Mouse (Mus musculus) megakaryocyte, adult 5-6 weeks (primary cell): Measurements from ENCODE around the gene Gm3127. TPM values are rescaled to one million over a fixed set of nuclear protein-coding genes. Genes with fewer than 3 reads are reported as not detected.
"Not testable (repeated sequence)": the region's sequence is repeated elsewhere in the genome, so short reads cannot be mapped to it uniquely, and the experiment has no call there.

Experiments
- ATAC-seq: 2 replicates; pipeline ENCODE4 v1.8.0; 2016; ENCODE audit warnings: mild to moderate bottlenecking, inconsistent platforms; ENCODE audit not compliant: poor library complexity, severe bottlenecking
- total RNA-seq, 2 experiments: library from RNA; stranded (forward) in 1 of 2; stranded (reverse) in 1 of 2; fragments of 153-499, 151-499 nt in 1 of 2; fragments of 221-1000, 200-1000 nt in 1 of 2; gene quantifications; 2 replicates each; pipeline versions ENCODE4 v1.2.3 to v1.2.4; 2015 to 2017

Gene Gm3127
- not detected in 2 replicates for total RNA-seq (2015)
- total RNA-seq (2017) = not detected in 2 replicates

DNA sequence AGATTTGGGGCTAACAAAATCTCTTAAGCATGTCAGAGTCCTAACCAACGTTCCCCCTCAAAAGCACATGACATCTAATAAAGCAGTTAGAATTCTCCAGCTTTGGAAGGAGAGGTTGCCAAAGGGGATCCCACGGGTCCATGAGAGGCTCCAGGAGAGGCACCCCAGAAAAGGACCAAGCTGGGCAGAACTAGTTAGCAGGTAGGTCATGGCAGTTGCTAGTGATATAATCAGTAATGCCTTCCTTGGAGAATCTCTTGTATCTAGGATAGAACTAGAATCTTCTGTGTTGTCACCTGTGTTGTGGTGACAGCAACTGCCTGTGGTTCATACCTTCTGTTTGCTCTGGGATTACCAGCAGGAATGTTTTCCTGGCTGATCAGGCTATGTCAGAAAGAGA lies at the start of gene Gm3127:
TSS of gene Gm3127 (plus strand) at position 301 of the 400 bp plus-strand sequence.
- ATAC-seq = not testable (repeated sequence)

DNA sequence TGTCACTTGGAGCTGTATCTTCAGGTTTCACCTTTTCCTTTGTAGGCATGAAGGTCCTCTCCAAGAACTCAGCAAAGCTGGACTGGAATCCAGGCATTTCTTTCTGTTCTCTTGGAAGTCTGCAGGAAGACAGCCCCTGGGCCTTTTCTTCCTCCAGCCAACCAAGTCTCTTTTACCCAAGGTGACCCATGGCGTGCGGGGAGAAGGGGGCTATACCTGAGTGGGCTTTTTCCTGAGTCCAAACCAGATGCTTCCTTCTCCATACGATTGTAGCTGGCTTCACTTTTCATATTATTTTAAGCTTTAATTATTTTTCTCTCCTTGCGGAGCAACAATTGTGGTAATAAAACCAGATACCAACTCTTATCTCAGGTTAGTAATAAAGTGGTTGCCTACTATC lies 23.2 kb upstream of the Gm3127 start:
- not testable (repeated sequence) for ATAC-seq

DNA sequence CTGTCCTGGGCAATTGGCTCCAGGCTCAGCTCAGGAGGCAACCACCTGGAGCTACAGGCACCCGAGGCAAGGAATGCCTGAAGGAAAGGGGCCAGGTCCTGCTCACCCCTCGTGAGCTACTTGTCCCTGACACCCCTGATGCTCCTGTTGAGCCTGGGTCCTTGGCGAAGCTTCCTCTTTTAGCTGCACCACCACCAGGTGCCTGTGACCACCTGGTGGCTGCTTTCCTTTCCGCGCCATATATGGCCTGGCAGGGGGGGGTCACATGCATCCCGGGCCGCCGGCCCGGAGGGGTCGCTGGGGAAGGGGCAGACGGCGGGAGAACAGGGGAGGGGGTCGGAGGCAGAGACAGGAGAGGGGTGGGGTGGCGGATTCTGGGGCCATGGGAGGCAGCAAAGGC lies 17.2 kb downstream of the Gm3127 start:
- not testable (repeated sequence) for ATAC-seq

DNA sequence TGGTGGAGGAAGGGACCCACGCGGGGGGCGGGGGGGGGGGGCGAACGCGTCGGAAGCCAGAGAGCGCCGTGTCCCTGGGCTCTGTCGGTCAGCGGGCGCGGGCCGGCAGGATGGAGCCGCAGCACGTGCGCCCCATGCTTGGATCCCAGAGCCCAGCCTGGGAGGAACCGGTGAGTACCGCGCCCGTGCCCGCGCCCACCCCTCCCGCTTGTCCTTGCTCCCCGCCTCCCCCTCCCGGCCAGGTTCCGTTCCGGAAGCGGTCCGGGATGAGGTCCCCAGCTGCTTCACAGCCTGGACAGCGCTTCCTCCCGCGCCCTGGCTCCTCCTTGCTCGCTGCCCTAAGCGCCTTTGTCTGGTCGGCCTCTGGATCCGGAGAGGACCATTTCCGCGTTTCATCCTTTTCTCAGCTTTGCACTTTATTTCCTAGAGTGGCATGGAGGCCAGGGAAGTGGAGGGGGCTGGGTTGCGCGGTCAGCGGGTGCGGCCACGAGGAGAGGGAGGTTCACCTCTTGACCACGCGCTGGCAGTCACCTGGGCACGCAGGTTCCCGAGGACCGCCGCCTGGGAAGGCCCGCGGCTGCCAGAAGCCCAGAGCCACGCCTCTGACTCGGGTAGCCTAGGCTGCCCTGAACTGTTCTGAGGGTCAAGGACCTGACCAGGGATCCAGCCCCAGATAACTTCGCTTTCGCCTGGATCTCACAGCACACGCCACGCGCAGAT lies 17.8 kb downstream of the Gm3127 start, which contains the start of gene Gm2974:
TSS of gene Gm2974 (plus strand) at position 86 of the 720 bp plus-strand sequence.
- not testable (repeated sequence) for ATAC-seq

DNA sequence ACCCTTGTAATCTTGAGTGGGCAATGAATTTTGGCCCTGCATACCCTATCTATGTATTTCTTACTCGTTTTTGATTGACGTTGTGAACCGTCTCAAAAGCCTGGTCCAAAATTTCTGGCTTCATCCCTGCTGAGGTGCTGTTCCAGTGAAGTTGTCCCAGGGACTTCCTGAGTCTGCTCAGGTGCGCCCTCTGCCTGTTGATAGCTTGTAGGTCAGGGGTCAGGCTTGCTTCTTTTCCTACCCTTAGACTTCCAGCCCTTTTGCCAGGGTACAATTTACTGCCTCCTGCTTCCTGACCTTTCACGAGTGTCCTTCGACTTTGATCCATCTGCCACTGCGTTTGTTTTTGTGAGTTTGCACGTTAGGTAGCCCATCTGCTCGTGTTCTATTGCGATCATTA lies 18.5 kb downstream of the Gm3127 start:
- ATAC-seq = not testable (repeated sequence)

Other genes starting within 250 kb of the Gm3127 start
- gene Gm3029, start 233.3 kb upstream of the Gm3127 start, total RNA-seq (2015) = not detected in 2 replicates
- not detected in 2 replicates for gene Gm3029, start 233.3 kb upstream of the Gm3127 start, total RNA-seq (2017)
- gene Gm3095, start 201.5 kb upstream of the Gm3127 start, total RNA-seq (2015) = not detected in 2 replicates
- not detected in 2 replicates for gene Gm3095, start 201.5 kb upstream of the Gm3127 start, total RNA-seq (2017)
- gene Gm3099, start 166.6 kb upstream of the Gm3127 start, total RNA-seq (2015) = not detected in 2 replicates
- not detected in 2 replicates for gene Gm3099, start 166.6 kb upstream of the Gm3127 start, total RNA-seq (2017)
- gene Gm5796, start 141.1 kb upstream of the Gm3127 start, total RNA-seq (2015) = not detected in 2 replicates
- not detected in 2 replicates for gene Gm5796, start 141.1 kb upstream of the Gm3127 start, total RNA-seq (2017)
- not detected in 2 replicates for gene Gm3115, start 80.9 kb upstream of the Gm3127 start, total RNA-seq (2015)
- gene Gm3115, start 80.9 kb upstream of the Gm3127 start, total RNA-seq (2017) = not detected in 2 replicates
- gene Gm8108, start 54.5 kb upstream of the Gm3127 start, total RNA-seq (2015) = not detected in 2 replicates
- gene Gm8108, start 54.5 kb upstream of the Gm3127 start, total RNA-seq (2017) = not detected in 2 replicates
- gene Gm2974, start 17.5 kb downstream of the Gm3127 start, total RNA-seq (2015) = not detected in 2 replicates
- not detected in 2 replicates for gene Gm2974, start 17.5 kb downstream of the Gm3127 start, total RNA-seq (2017)
- not detected in 2 replicates for gene Gm3138, start 84.6 kb downstream of the Gm3127 start, total RNA-seq (2015)
- not detected in 2 replicates for gene Gm3138, start 84.6 kb downstream of the Gm3127 start, total RNA-seq (2017)
- not detected in 2 replicates for gene Gm3149, start 152.3 kb downstream of the Gm3127 start, total RNA-seq (2015)
- gene Gm3149, start 152.3 kb downstream of the Gm3127 start, total RNA-seq (2017) = not detected in 2 replicates
- gene 2610042L04Rik, start 169.7 kb downstream of the Gm3127 start, total RNA-seq (2015) = not detected in 2 replicates
- not detected in 2 replicates for gene 2610042L04Rik, start 169.7 kb downstream of the Gm3127 start, total RNA-seq (2017)
- not detected in 2 replicates for gene Gm3159, start 232.5 kb downstream of the Gm3127 start, total RNA-seq (2015)
- gene Gm3159, start 232.5 kb downstream of the Gm3127 start, total RNA-seq (2017) = not detected in 2 replicates